In genomic region chr19:11817586-11817985, GRCm38 (mm10) we compare ENCODE assay signal across 8 mouse cellular contexts. TPM values are rescaled to one million over a fixed set of nuclear protein-coding genes. Genes with fewer than 3 reads are reported as not detected.
DNase-seq lines count a peak whose midpoint lies in the region; ATAC-seq and TF ChIP-seq lines count a peak whose summit lies in the region.

No protein-coding gene starts in this region.

- peak overlapping the region; percentile 98 for H3K4me2 ChIP-seq in heart, embryonic 13.5 days
- H3K4me2 ChIP-seq in hindbrain, embryonic 11.5 days (replicated peaks; ENCODE audit: low read depth, low read length): no peak overlapping the region
- H3K4me2 ChIP-seq in midbrain, embryonic 14.5 days (ENCODE audit: low read length): peak overlapping the region; percentile 84

- H3K9ac ChIP-seq in heart, embryonic 13.5 days: no peak overlapping the region
- H3K9ac ChIP-seq in hindbrain, embryonic 11.5 days (ENCODE audit: low read depth, low read length): no peak overlapping the region
- no peak overlapping the region for H3K9ac ChIP-seq in midbrain, embryonic 14.5 days (replicated peaks; ENCODE audit: low read length)

- TF ChIP-seq POLR2A in bone marrow, adult 2 months (IDR thresholded peaks at IDR 0.05; ENCODE audit: borderline replicate concordance, control insufficient read depth, low read depth, low read length): no peak

- WGBS in heart, embryonic 13.5 days: 15% methylated on average over 5 of the region's 5 CpGs
- 44% methylated on average over 5 of the region's 5 CpGs for WGBS in bone marrow, adult 2 months
- WGBS in hindbrain, embryonic 11.5 days: 11% methylated on average over 5 of the region's 5 CpGs
- WGBS in midbrain, embryonic 14.5 days: 11% methylated on average over 5 of the region's 5 CpGs

- peaks cover 37% of the 10 kb centered on the region for H3K4me1 ChIP-seq in heart, embryonic 13.5 days
- no peaks in the 10 kb centered on the region; the same call in 1 of the 2 replicates for H3K4me1 ChIP-seq in bone marrow, adult 2 months (ENCODE audit: control insufficient read depth, insufficient read depth, low read length)
- H3K4me1 ChIP-seq in hindbrain, embryonic 11.5 days (replicated peaks; ENCODE audit: control insufficient read depth, insufficient read depth, low read length): no peaks in the 10 kb centered on the region
- peaks cover 17% of the 10 kb centered on the region for H3K4me1 ChIP-seq in midbrain, embryonic 14.5 days (ENCODE audit: control insufficient read depth, insufficient read depth, low read length)

- DNase-seq in heart, postnatal 4 days: no peak
- peak; percentile 20 for DNase-seq in hindbrain, embryonic 11.5 days (ENCODE audit: low spot score)
- peak; percentile 35 for DNase-seq in midbrain, embryonic 14.5 days
- DNase-seq in T-cell, adult 2 months (ENCODE audit: low spot score): no peak
- DNase-seq in cerebellum, adult 18-20 months: no peak
- DNase-seq in adipocyte (ENCODE audit: low spot score): no peak

- no peak for ATAC-seq in heart, embryonic 13.5 days (ENCODE audit: extremely low read depth, insufficient number of reproducible peaks, low FRiP score, low TSS enrichment)
- ATAC-seq in hindbrain, embryonic 11.5 days (ENCODE audit: low FRiP score): no peak
- ATAC-seq in midbrain, embryonic 14.5 days (ENCODE audit: low FRiP score, low TSS enrichment): no peak

- no peak overlapping the region for H3K27ac ChIP-seq in heart, embryonic 13.5 days (replicated peaks)
- no peak overlapping the region for H3K27ac ChIP-seq in bone marrow, adult 2 months (ENCODE audit: control insufficient read depth, insufficient read depth, low read depth, low read length, poor library complexity)
- H3K27ac ChIP-seq in hindbrain, embryonic 11.5 days (ENCODE audit: low read depth, low read length): no peak overlapping the region
- H3K27ac ChIP-seq in midbrain, embryonic 14.5 days (replicated peaks; ENCODE audit: low read depth, low read length): no peak overlapping the region

- H3K4me3 ChIP-seq in heart, embryonic 13.5 days: peak overlapping the region; percentile 78
- H3K4me3 ChIP-seq in bone marrow, adult 2 months (replicated peaks; ENCODE audit: control insufficient read depth, low read depth, low read length): peak overlapping the region; percentile 7
- no peak overlapping the region; the same call in 1 of the 2 replicates for H3K4me3 ChIP-seq in hindbrain, embryonic 11.5 days (ENCODE audit: low read depth, low read length)
- H3K4me3 ChIP-seq in midbrain, embryonic 14.5 days (replicated peaks; ENCODE audit: low read depth, low read length): peak overlapping the region; percentile 79

- no peak for TF ChIP-seq CTCF in bone marrow, adult 2 months (IDR thresholded peaks at IDR 0.05; ENCODE audit: control insufficient read depth, insufficient read depth, low read length)

- H3K36me3 ChIP-seq in heart, embryonic 13.5 days: no peaks in the 10 kb centered on the region
- H3K36me3 ChIP-seq in hindbrain, embryonic 11.5 days (ENCODE audit: control insufficient read depth, insufficient read depth, low read length): no peaks in the 10 kb centered on the region
- H3K36me3 ChIP-seq in midbrain, embryonic 14.5 days (ENCODE audit: control insufficient read depth, insufficient read depth, low read length): no peaks in the 10 kb centered on the region

- peaks cover 13% of the 10 kb centered on the region for H3K27me3 ChIP-seq in heart, embryonic 13.5 days (replicated peaks)
- peaks cover 36% of the 10 kb centered on the region for H3K27me3 ChIP-seq in hindbrain, embryonic 11.5 days (ENCODE audit: control insufficient read depth, insufficient read depth, low read length)
- peaks cover 4% of the 10 kb centered on the region; the same call in 1 of the 2 replicates for H3K27me3 ChIP-seq in midbrain, embryonic 14.5 days (ENCODE audit: control insufficient read depth, insufficient read depth, low read length)

- H3K9me3 ChIP-seq in heart, embryonic 13.5 days: no peaks in the 10 kb centered on the region
- no peaks in the 10 kb centered on the region for H3K9me3 ChIP-seq in hindbrain, embryonic 11.5 days (ENCODE audit: control insufficient read depth, low read length)
- no peaks in the 10 kb centered on the region for H3K9me3 ChIP-seq in midbrain, embryonic 14.5 days (ENCODE audit: control insufficient read depth, low read length)

RNA-seq across cellular contexts. Expression of gene Stx3, which starts 1.6 kb away (rescaled TPM):
- 4.6 and 5.2 TPM in 2 replicates for polyA plus RNA-seq in heart, embryonic 13.5 days (2015; fragmentation: Nextera tagmentation; extraction: Ambion mirVana)
- total RNA-seq in heart, postnatal 4 days (2021): 1 to 10 TPM; 5.4 to 6.1 TPM
- 4.7 and 7.3 TPM in 2 replicates for polyA plus RNA-seq in bone marrow, adult 2 months (2011; ENCODE audit: insufficient read depth, insufficient read length, low replicate concordance, missing spikeins)
- polyA plus RNA-seq in hindbrain, embryonic 11.5 days (2014; fragmentation: Nextera tagmentation; extraction: Ambion mirVana): 6.7 and 8.1 TPM in 2 replicates
- 31.6 and 32.2 TPM in 2 replicates for polyA plus RNA-seq in midbrain, embryonic 14.5 days (2014; fragmentation: Nextera tagmentation; extraction: Ambion mirVana)

RNA-seq across cellular contexts. Expression of gene Olfr1417, which starts 21.4 kb away (rescaled TPM):
- polyA plus RNA-seq in heart, embryonic 13.5 days (2015; fragmentation: Nextera tagmentation; extraction: Ambion mirVana): not detected in 2 replicates
- not detected for total RNA-seq in heart, postnatal 4 days (2021)
- not detected in 2 replicates for polyA plus RNA-seq in bone marrow, adult 2 months (2011; ENCODE audit: insufficient read depth, insufficient read length, low replicate concordance, missing spikeins)
- polyA plus RNA-seq in hindbrain, embryonic 11.5 days (2014; fragmentation: Nextera tagmentation; extraction: Ambion mirVana): 0.12 TPM in 1 of 2 replicates, not detected in the other
- 0.45 TPM in 1 of 2 replicates, not detected in the other for polyA plus RNA-seq in midbrain, embryonic 14.5 days (2014; fragmentation: Nextera tagmentation; extraction: Ambion mirVana)

RNA-seq across cellular contexts. Expression of gene Olfr1418, which starts 43.3 kb away (rescaled TPM):
- polyA plus RNA-seq in heart, embryonic 13.5 days (2015; fragmentation: Nextera tagmentation; extraction: Ambion mirVana): not detected in 2 replicates
- total RNA-seq in heart, postnatal 4 days (2021): not detected
- not detected in 2 replicates for polyA plus RNA-seq in bone marrow, adult 2 months (2011; ENCODE audit: insufficient read depth, insufficient read length, low replicate concordance, missing spikeins)
- not detected in 2 replicates for polyA plus RNA-seq in hindbrain, embryonic 11.5 days (2014; fragmentation: Nextera tagmentation; extraction: Ambion mirVana)
- not detected in 2 replicates for polyA plus RNA-seq in midbrain, embryonic 14.5 days (2014; fragmentation: Nextera tagmentation; extraction: Ambion mirVana)

RNA-seq across cellular contexts. Expression of gene Mrpl16, which starts 47.4 kb away (rescaled TPM):
- polyA plus RNA-seq in heart, embryonic 13.5 days (2015; fragmentation: Nextera tagmentation; extraction: Ambion mirVana): 63.4 and 69.6 TPM in 2 replicates
- 10 to 100 TPM; 88.3 to 89.9 TPM for total RNA-seq in heart, postnatal 4 days (2021)
- polyA plus RNA-seq in bone marrow, adult 2 months (2011; ENCODE audit: insufficient read depth, insufficient read length, low replicate concordance, missing spikeins): 17.4 and 17.5 TPM in 2 replicates
- polyA plus RNA-seq in hindbrain, embryonic 11.5 days (2014; fragmentation: Nextera tagmentation; extraction: Ambion mirVana): 49.2 and 50.8 TPM in 2 replicates
- polyA plus RNA-seq in midbrain, embryonic 14.5 days (2014; fragmentation: Nextera tagmentation; extraction: Ambion mirVana): 48.7 and 56.0 TPM in 2 replicates

RNA-seq across cellular contexts. Expression of gene Olfr1419, which starts 57.3 kb away (rescaled TPM):
- polyA plus RNA-seq in heart, embryonic 13.5 days (2015; fragmentation: Nextera tagmentation; extraction: Ambion mirVana): not detected in 2 replicates
- total RNA-seq in heart, postnatal 4 days (2021): not detected
- polyA plus RNA-seq in bone marrow, adult 2 months (2011; ENCODE audit: insufficient read depth, insufficient read length, low replicate concordance, missing spikeins): not detected in 2 replicates
- polyA plus RNA-seq in hindbrain, embryonic 11.5 days (2014; fragmentation: Nextera tagmentation; extraction: Ambion mirVana): not detected in 2 replicates
- not detected in 2 replicates for polyA plus RNA-seq in midbrain, embryonic 14.5 days (2014; fragmentation: Nextera tagmentation; extraction: Ambion mirVana)

Comparison
In these comparisons a context has a peak if more than half of its experiments do, and no peak if none do; other contexts are left out.
1. DNase-seq: peak in hindbrain, embryonic 11.5 days (single experiment) and midbrain, embryonic 14.5 days (single experiment); none in heart, postnatal 4 days (single experiment), T-cell, adult 2 months (single experiment), cerebellum, adult 18-20 months (0 of 2) and adipocyte (single experiment).